Mouse (Mus musculus) kidney, postnatal 4 days (tissue): ENCODE measurements around the gene Wwp2.

Source experiments
- DNase-seq, 2 experiments: peaks; one replicate each; pipeline ENCODE4 v3.0.0; 2021; ENCODE audit warnings: mixed read lengths in 2 of 2

Wwp2 gene

GRCm38 (mm10) chr8:107571486-107572135 is 135.4 kb downstream of the Wwp2 start:
- DNase-seq, result no peak

GRCm38 (mm10) chr8:107572497-107572896 is 136.3 kb downstream of the Wwp2 start:
- peak; percentile 83 for DNase-seq

DNA sequence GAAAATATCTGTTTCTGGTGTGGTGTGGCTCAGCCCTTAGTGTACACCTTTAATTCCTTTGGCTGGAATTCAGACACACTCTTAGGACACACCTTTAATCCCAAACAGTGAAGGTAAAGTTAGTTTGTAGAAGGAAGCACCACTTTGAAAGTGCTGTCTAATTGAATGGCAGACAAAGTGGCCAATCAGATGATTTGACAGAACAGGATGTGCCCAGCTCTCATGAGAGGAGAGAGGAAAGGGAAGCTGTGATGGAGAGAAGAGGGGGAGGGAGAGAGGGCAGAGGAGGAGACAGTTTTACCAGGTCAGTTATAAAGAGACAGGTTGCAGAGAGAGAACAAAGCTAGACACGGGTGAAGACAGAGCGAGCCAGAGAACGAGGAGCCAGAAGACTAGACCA is 138.6 kb downstream of the Wwp2 start:
- no peak for DNase-seq

GRCm38 (mm10) chr8:107576702-107577101 is 140.5 kb downstream of the Wwp2 start:
- peak; percentile 91 to 92 for DNase-seq

DNA sequence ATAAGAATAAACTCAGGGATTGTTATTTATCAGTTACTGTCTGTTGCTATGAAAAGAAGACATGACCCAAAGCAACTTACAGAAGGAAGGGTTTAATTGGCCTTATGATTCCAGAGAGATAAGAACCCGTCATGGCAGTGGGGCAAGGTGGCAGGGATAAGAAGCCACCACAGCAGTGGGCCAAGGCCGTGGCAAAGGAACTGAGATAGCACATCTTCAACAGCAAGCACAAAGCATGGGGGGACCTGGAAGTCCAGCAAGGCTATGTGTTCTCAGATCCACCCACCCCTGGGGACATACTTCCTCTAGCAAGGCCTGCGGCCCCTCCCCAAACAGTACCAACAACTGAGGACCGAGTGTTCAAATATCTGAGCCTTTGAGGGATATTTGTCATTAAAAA is 141.5 kb downstream of the Wwp2 start:
- DNase-seq, result no peak

- DNase-seq, result no peak
These were observed 142.0 kb downstream of the Wwp2 start for GRCm38 (mm10) chr8:107578132-107578531.

- no peak for DNase-seq
These were observed 142.4 kb downstream of the Wwp2 start for GRCm38 (mm10) chr8:107578541-107578940.

GRCm38 (mm10) chr8:107580879-107581278 is 144.7 kb downstream of the Wwp2 start:
- no peak for DNase-seq

DNA sequence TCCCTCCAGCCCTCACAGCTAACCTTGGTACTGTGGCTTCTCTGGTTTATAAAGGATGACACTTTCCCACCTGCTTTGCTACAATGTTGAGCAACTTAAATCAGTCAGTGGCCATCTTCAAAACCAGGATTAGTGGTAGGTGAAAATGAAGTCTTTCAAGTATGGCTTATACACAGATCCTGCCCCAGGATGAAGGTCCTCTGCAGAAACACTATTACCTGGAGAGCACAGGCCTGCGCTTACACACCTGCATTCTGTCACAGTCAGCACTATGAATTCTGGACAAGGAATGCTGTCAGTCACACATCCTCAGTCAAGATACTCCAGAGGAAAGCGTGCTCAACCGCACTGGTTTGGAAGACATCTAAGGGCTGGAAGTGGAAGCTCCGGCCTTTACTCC is 145.4 kb downstream of the Wwp2 start:
- no peak for DNase-seq

- DNase-seq, result no peak
These were observed 146.0 kb downstream of the Wwp2 start for GRCm38 (mm10) chr8:107582136-107582535.

DNA sequence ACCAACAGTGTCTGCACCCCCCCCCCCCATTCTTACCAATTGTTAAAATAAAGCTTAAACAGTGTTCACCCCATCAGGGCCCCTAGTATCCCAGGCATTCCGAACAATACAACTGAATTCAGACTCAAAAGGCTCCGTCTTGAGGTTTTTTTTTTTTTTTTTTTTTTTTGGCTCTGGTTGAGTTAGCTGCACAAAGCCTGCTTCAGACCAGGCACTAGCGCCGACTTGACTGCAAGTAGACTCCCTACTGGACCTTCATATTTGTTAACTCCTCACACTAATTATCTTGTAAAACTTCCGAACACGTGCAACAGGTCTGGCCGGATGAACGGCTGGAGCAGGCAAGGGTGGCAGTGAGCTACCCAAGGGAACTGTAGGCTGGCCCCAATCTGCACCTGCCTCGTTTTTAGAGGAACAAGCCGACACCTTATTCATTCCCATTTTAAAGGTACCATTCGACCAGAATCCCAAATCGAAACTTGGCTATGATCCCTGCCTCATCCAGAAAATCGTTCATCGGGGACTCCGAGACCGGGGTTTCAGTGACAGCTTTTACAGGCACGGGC is 151.3 kb downstream of the Wwp2 start:
- DNase-seq, result peak; percentile 32 to 56

DNA sequence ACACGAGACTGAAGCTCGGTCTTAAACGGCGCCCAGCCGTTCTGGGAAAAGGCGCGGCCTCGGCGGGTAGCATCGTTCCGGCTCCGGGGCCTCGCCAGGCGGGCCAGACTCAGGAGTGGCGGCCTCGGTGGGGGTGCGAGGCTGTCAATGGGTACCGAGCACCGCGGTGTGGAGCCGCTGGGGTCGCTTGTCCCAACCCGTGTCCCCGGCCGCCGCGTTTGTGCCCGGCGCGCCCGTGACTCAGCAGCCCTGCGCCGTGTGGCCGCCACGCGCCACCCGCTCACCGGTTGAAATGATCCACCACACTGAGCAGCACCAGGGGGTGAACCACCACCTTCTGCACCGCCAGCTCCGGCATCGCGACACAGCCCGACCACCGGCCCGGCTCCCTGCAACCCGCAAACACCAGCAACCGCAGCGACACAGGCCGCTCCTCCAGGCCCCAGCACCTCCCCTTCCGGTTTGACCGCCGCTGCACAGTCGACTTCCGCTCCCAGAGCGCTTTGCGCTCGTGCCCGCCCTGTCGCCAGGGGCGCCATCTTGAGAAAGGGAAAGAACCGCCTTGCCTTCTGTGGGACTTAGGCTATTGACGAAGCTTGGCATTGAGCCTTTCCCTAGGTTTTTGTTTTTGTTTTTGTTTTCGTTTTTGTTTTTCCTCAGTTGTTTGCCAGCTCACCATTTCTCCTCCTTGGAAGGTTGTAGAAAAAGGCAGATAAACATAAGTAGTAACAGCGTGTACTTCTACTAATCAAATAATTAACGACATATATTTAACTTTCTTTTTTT is 152.0 kb downstream of the Wwp2 start, which contains the start of gene Psmd7:
Gene Psmd7 (minus strand): TSS at position 470 of the 786 bp plus-strand sequence.
- peak; percentile 96 to 97 for DNase-seq

DNA sequence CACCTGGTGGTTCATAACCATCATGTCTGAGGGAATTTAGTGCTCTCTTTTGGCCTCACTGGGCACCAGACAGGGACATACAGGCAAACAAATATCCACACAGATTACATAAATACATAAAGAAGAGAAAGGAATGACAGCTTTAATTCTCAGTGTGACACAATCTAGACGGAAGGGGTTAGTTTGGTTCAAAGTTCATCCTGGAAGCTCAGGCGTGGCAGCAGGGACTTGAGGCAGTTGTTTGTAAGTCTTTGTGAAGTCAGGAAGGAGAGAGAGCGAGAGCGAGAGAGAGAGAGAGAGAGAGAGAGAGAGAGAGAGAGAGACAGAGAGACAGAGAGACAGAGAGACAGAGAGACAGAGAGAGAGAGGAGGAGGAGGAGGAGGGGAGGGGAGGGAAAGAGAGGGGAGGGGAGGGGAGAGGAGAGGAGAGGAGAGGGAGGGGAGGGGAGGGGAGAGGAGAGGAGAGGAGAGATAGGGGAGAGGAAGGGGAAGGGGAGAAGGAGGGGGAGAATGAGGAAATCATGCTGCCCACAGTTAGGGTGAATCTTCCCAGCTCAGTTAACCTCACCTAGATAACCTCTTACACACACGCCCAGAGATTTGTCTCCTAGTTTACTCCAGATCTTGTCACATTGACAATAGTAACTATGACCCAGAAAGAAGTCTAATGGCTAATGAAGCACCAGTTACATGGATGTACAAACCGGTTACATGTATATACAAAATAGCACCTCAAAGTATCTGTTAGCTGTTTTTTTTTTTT is 158.0 kb downstream of the Wwp2 start:
- DNase-seq, result no peak

- no peak for DNase-seq
These were observed 158.7 kb downstream of the Wwp2 start for GRCm38 (mm10) chr8:107594817-107595216.

DNA sequence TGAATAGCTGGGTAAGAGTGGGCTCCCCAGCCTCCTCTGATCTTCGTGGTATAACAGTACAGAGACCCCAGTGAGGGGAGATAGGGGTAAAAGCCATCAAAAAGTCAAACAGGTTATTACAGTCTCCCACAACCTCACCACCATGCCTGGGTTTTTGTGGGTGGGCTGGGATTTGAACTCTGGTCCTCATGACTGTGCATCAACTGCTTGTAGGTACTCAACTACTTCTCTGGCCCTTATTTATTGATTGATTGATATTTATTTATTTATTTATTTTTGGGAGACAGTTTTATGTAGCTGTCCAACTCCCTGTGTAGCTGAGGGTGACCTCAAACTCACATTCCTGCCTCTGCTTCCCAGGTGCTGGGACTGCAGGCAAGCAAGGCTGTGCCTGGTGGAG is 161.6 kb downstream of the Wwp2 start:
- DNase-seq, result no peak

DNA sequence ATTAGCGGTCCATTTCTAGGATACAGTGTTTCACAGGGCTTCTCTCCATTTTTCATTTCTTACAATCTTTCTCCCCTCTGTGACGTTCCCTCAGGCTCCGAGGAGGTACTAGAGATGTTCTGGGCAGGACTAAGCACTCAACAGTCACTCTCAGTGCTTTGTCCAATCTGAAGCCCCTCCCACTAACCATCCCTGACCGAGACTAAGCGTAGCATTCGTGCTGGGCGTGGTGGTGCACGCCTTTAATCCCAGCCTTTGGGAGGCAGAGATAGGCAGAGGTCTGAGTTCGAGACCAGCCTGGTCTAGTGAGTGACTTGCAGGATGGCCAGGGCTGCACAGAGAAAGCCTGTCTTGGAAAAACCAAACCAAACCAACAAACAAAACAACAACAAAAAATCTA is 163.5 kb downstream of the Wwp2 start:
- DNase-seq, result no peak

- DNase-seq, result peak; percentile 84 to 85
These were observed 166.9 kb downstream of the Wwp2 start for GRCm38 (mm10) chr8:107603026-107603425.
